Mouse (Mus musculus) kidney, adult 9 months (tissue): ENCODE data around the gene Dgkz.
A peak's percentile ranks its signal among the peaks of the same experiment; 100 is the strongest.

ENCODE experiments used
- DNase-seq: peaks from one replicate; pipeline ENCODE4 v3.0.0; 2022

Gene Dgkz

DNA sequence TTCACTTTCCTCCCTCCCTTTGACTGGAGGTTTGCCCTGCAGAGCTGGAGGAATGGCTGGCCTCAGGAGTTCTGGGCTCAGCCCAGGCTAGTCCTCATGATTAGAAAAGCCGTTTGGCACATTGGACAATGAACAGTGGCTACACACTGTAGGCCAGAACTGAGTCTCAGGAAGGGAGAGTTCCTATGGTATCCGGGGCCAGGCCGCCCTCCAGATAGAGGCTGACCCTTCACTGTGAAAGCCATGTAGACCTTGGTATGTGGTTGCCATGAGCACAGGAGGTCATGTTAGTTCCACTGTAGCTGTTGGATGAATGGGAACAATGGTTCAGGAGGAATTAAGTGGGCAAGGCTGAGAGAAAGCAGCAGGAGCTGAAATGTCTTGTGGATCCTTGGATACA is 17.7 kb upstream of the Dgkz start:
- no peak for DNase-seq

DNA sequence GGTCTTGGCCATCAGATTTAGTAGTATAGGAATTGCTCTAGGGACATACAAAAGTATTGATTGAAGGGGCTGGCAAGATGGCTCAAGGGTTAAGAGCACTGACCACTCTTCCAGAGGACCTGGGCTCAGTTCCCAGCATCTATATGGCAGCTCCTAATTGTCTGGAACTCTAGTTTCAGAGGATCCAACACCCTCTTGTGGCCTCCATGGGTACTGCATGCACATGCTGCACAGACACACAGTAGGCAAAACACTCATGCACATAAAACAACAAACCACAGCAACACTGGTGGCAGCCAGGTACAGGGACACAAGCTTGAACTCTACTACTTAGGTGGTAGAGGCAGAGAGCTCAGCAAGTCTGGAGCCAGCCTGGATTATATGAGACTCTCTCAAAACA is 14.1 kb upstream of the Dgkz start:
- no peak for DNase-seq

DNA sequence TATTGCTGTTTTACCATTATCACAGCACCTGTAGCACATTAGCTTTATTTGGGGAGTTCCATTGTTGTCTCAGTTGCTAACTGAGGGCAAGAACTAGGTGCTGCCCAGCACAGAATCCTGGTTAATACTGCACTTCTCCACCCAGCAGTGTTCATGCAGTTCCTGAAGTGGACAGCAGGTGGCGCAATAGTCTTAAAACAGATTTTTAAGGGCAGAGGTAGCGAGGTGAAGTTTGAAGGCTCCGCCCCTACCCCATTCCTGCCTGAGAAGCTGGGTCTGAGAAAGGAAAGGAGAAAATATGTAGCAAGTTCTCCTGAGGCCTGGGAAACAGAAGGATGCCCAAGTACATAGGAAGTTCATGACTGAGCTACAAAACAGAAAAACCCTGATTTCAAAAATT is 11.9 kb upstream of the Dgkz start:
- peak; percentile 95 for DNase-seq

DNA sequence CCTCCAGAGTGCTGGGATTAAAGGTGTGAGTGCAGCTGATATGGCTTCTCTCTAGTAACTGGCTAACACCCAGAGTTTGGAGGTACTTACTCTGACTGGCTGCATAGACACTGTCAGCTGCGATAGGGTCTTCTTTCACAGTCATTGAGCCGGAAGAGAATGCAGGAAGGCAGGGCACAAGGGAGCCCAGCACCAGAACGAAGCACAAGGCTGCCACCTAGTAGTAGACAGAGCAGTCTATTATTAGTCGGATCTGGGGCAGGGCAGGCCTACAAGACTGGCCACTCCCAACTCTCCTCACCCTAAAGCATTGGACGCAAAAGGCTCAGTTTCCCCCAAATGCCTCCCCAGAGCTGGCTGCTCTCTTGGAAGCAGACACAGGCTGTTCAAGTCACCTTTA is 10.4 kb upstream of the Dgkz start:
- DNase-seq: peak; percentile 10

DNA sequence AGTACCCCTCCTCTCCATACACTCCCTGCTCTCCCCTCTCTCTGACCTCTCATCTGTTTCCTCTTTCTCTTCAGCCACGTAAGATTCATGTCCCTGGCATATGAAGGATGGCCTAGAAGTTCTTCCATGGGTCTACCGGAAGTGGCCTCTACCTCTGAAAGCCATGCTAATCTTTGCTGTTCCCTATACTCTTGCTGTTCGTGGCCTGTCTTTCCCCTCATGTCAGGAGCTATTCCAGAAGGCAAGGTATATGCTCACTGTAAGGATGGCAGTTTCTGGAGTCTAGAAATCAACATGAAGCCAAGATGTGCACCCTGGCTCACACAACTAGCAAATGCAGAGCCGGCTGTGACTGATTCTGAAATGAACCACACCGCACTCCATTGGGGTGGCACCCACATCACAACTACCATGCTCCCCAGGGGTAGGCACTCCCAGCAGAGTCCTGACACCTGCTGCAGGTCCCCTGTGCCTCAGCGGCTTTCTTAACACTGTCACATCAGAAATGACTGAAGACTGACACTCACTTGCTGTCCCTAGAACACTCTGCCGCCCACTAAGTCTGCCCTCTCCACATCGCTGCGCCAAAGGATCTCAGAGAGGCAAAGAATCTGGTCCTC is 9.4 kb upstream of the Dgkz start:
- DNase-seq: peak; percentile 15

DNA sequence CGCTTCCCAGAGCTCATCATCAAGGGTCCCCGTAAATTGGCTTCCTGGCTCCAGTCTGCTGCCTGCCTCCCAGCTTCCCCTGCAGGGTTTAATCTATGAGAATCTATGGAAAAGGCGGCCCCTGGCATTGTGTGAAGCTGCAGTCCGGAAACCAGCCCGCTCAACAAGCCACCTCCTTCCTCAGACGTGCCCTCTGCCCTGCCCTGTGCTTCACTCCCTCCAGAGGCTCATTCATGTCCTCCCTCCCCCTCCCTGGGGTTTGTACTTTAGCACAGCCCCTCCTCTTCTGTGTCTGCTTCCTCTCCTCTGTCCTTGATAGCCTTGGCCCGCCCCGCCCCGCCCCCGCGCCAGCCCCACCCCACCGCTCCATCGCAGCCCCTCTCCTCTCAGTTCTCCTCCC is 8.8 kb upstream of the Dgkz start:
- DNase-seq: peak; percentile 93

DNA sequence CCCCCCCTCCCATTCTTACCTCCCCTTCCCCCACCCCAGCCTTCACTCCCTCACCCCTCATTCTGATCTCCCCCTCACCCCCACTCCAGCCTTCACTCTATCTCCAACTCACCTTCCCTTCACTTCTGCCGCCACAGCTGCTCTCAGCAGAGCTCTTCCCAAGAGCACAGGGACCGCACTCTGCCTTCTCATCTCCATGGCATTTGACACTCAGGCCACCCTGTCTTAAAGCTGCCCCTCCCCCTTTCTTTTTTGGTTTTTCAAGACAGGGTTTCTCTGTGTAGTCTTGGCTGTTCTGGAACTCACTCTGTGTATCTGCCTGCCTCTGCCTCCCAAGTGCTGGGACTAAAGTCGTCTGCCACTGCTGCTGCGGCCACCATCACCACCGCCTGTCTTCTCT is 5.2 kb upstream of the Dgkz start:
- DNase-seq: no peak

DNA sequence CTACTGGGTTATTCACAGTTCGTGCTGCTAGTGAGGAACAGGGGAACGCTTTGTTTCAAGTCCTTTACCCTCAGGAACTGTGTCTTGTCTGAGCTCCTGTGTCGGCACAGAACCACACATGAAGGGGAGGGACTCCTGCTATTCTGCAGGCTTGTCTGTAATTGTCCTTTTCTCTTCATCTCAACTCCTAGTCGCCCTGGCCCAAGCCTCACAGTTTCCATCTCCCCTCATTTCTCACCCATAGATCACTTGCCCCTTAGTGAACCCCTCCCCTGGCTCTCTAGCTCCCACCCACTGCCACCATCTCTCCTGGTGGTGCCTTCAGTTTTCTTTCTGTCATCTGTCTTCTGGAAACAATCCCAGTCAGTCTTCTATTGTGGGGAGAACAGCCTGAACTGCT is 4.6 kb upstream of the Dgkz start:
- DNase-seq: no peak

DNA sequence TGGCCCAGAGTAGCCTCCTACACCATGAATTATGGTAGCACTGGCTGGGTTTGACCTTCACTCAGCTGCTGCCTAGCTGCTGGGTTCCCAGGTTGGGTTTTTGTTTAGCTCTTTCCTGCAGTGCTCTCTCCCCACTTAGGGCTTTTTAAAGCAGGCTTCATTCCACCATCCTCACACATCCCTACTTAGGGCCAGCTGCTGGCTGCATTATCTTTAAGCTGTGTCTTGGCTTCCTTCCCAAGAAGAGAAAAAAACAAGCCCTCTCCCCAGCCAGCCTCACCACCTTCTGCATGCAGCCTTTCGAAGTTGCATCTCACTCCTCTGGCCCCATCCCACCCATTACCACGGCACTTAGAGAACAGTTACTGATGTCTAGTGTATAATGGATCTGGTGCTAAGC is 2.9 kb upstream of the Dgkz start:
- no peak for DNase-seq

DNA sequence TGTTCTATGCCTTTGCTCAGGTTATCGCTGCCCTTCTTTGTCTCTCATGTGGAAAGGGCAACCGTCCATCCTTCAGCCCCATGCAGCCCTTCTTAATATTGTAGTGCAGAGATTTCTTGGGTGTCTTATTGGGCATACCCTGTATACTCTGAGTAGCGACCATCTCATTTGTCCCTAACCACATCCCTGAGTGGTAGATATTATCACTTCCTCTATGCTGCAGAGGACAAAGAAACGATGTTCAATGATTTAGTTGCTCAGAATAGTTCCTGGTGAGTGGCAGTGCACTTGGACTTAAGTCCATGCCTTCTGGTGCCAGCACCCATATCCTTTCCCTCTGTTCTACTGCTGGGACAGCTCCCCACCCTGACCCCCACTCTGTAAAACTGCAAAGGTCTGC is 2.3 kb upstream of the Dgkz start:
- no peak for DNase-seq

DNA sequence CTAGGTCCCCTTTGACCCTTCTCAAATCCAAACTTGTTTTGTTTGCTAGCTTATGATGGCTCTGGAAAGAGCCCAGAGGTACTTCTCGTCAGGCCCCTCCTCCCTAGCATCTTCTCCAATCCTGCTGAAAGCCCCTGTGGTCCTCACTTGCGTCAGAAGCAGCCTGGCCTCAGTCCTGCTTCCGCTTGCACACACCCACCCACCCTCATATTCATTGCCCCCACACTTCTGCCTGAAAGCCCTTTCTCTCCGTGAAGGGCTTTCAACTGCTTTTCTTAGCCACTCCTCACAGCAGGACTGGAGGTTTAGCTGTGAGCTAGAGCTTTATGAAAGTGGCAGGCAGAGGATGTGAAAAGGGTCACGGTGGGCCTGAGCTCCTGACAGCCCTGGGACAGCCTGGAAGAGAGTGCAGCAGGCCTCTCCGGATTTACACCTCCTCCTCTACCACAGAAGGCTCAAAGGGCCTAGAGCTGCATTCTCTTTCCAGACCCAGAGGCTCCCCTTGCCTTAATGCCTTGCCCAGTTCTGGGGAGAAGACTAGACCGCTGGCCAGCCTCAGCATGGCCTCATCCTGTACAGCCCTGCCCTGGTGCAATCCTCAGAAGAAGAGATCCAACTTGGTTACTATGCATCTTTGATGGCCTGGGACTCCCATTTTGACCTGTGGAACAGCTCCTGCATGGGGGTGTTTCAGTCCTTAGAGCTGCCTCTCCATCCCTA is 2.1 kb downstream of the Dgkz start:
- DNase-seq: no peak

DNA sequence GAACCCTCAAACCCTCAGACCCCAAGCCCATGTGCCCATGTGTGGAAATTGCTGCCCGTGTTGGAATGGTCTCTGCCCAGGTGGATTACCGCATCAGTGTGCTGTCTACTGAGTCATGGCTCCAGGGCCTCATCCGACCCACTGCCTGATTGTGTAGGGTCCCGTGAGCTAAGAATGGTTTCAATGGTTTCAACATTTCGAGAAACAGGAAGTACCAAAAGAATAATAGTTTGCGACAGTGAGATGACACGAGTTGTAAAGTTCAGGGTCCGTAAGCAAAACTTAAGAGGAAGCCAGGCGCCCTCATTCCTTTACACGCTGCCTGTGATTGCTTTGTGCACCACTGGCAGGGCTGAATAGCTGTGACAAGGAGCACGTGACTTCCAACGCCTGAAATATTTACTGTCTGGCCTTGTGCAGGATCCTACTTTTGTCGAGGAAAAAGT is 3.5 kb downstream of the Dgkz start:
- peak; percentile 34 for DNase-seq

DNA sequence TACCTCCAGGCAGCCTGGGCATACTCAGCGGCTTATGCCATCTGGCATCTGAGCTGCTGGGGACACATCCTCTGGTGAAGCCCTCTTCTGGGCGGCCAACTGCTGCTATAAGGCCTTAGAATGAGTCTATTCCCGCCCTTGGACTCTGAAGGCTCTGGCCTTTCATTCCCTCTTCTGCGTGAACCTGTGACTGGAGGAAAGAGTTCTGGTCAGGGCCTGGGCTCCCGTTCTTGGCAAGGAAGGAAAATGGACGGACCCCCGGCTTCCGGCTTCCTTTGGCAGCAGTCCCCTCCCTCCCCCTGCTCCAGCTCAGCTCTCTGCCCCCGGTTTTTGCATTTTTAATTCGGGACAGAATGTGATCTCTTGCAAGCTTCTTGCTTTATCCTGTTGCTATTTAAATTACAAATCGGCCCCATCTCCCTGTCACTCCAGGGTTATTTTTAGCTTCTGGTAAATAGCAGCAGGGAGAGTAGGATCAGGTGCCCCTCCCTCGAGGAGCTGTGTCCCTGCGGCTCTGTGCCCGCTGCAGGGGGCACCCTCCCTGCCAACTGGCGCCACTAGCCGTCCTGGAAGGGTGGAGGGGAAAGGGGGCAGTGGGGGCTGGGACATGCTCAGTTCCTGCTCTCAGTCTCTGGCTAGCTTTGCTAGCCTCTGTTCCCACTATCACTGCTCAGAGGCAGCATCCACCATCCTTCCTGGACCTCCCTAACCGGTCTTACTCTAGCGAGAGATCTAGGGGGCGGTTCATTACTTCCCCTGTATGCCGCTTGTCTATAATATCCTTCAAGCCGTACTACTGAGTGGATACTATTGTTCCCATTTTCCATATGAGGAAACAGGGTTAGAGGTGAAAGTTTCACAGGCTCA is 4.2 kb downstream of the Dgkz start:
- DNase-seq: peak; percentile 34

DNA sequence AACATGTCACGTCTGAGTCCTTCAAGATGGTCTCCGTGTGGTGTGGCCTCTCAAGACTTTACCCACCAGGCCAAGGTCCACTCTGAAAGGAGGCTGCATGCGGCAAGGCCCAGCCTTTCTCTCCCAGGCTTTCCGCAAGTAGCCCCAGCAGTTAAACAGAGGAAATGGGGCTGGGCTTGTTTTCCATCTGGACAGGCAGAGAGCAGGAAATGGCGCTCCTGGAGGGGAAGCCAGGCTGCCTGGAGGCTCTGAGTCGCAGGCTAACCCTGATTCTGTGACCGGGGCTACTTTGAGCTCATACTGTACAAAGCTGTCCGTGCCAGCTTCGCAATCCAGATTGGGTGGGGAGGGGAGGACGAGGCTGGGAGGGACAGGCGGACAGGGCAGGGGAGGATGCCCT is 7.7 kb downstream of the Dgkz start:
- DNase-seq: peak; percentile 61

DNA sequence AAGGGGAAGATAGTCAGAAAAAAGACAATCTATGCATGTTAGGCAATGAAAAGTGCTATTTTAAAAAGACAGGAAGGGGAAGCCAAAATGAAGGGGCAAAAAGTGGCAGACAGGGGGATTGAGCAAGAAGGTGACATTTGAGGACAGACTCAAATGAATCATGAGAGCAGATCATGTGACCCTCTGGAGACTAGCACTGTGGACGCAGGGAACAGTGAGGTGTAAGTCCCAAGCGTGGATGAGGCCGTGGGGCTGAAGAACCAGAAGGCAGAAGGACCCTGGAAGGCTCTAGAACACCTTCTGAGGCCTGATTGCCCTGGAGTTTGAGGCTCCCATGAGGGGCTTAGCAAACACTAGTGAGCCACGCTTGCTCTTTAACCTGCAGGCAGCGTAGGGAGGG is 9.3 kb downstream of the Dgkz start:
- DNase-seq: no peak

DNA sequence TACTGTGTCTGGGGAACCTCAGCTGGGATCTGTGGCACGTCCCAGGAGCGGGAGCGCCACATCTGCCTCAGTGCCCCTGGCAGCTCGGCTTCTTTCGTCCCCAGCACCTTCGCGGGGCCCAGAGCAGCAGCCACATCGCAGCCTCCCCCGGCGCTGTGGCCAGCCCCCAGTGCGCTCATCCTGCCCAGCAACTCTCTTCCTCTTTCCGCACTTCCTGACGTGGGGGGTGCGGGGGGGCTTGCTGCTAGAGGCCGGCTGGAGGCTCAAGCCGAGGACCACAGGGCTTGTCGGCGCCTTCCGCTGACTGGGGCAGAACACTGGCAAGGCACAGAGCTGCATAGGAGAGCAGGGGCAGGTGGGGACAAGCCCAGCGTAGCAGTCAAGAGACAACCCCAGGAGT is 10.2 kb downstream of the Dgkz start:
- peak; percentile 72 for DNase-seq

DNA sequence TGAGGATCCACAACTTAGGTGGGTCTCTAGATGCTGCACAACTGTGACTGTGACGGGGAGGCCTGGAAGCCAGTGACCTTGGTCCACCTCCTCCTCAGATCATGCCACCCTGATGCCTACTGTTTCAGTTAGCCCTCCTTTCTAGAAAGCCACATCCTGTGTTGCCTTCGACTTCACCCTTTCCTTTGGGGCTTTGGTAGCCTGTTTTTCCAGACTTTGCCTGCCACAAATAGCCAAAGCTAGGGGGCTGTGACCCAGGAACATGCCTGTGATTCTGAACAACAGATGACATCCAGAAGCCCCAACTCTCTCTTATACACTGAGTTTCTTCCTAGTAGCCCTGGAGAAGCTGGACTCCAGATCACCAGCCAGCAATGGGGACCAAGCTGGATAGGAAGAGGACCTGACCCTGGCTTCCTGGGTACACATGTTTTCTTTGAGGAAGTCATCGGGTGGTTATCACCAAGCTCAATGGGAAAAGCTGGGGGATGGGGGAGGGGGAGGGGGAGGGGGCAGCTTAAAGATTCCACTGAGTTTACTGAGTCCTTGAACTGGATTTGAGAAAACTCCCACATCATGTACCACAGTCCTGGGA is 11.0 kb downstream of the Dgkz start:
- no peak for DNase-seq

DNA sequence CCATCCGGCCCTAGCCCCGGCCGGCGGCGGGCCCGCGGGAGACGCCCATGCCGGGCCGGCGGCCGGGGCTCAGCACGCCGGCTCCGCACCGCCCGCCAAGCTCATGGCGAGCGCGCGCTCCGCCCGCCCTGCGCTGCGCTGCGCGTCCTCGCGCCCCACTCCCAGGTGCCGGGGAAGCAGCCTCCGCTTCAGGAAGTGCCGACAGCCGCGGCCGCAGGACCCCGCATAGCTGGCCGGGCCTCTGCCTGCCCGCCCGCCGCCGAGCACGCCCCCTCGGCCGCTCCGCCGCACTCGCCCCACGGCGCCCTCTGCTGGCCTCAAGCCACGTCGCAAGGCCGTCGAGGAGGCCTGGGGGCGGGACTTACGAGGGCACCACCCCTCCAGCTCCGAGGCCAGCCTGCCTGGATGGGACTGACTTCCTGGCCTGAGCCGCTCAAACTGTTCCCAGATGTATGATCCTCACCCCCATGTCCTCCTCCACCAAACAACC is 12.2 kb downstream of the Dgkz start:
- peak; percentile 97 for DNase-seq

DNA sequence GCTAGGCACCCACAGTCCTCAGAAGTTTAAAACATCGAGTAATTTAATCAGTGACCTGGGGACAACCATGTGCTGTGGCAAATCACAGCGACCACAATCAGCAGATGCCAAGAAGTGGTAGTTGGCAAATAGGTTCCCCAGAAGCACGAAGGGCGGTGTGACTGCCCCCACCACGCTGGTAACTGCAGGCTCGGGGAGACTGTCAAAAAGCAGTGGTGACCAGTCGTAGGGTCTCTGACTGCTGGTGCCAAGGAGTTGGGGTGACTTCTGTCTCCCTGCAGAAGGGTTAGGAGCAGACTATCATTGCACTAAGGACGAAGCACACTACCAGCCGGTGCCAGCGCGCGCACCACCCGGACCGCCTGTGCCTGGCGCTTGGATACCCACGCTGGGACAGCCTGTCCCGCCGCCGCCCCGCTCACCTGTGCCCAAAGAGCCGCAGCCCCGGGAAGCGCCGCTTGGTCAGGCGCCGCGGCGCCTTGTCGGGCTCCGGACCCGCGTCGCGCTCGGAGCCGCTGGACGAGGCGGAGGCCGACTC is 12.7 kb downstream of the Dgkz start:
- peak; percentile 45 for DNase-seq

DNA sequence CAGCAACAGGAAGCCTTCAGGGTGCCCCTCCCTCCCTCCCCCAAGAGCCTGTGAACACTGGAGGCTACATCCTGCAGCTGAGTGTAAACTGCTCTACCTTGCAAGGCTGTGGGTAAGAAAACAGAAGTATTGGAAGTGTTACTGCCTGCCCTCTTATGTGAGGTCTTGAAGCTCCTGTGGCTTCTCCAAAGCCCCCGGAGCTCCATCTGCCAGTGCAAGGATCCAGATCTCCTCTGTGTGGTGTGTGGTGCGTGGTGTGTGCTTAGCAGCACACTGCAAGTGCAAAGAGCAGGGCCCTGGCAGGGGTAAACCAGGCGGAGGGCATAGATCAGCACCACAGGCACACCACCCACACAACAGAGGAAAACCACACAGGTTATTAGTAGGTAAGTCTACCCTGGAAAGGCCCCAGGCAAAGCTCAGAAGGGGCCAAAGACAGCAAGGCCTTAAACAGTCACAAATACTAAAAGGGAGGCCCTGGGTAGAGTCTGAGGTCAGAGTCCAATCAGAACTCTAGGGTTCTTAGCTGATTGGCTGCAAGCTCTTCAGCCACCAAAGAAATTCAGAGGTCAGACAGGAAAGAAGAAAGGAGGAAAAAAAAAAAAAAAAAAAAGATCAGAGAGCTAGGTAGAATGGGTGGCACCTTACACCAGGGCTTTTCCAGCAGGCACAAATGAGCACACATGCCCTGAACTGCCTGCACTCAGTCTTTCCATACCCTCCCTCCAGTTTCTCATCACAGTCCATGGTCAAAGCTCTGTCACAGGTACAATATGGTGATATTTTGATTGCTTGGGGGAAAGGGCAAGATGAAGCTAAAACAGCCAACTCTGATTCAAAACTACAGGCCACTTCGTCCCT is 13.5 kb downstream of the Dgkz start:
- peak; percentile 81 for DNase-seq

DNA sequence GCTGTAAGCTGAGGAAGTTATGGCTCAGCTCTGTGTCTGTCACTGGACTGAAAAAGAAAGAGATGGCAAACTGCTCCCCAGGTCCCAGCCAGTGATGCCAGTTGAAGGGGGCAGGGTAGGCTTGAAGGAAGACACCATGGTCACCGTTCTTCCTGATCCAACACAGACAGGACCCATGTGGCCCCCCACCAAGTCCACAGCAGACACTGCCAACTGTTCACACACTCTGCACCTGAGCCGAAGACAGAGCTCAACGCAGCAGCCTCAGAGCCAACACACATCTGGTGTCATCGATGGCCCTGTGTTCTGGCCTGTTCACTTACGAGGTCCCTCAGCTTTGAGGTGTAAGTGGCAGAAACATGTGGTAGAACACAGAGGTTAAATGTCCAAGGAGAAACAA is 15.2 kb downstream of the Dgkz start:
- DNase-seq: no peak
